Mouse (Mus musculus): ENCODE measurements around the gene Etfb. TPM values are rescaled to one million over a fixed set of nuclear protein-coding genes. Genes with fewer than 3 reads are reported as not detected.

Gene Etfb
- total and polyA plus RNA-seq, 3 experiments = 177 to 186 TPM; not detected in 1

DNA sequence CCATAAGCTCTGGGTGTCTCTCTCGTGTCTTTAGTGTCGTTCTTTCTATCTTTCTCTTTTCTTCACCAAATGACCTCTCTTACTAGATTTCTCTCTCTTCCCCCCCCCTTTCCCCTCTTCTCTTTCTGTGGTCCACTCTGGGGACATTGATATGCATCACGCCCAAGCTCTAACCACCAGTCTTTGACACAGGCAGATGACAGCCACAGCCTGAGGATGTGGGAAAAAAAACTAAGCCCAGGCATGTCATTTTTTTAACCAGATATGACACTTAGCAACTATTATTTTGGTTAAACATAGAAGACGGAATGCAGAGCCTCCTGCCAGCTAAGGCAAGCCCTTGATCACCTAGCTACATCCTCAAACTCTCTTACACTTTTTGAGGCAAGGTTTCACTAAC is 5.3 kb upstream of the Etfb start:
- H3K9me3 ChIP-seq (replicated peaks; ENCODE audit: insufficient read depth, low read length) = no peaks in the 10 kb centered on the region
- peaks cover 1% of the 10 kb centered on the region; the same call in 1 of the 2 replicates for H3K79me2 ChIP-seq (ENCODE audit: control insufficient read depth, insufficient read depth, low read length, poor library complexity)
- TF ChIP-seq ETS1 (IDR thresholded peaks at IDR 0.05; ENCODE audit: low read depth, low read length) (no peak), NELFE (IDR thresholded peaks at IDR 0.05; ENCODE audit: low read depth, low read length) (no peak), GATA1 (IDR thresholded peaks at IDR 0.05; ENCODE audit: low read depth, low read length) (no peak), UBTF (IDR thresholded peaks at IDR 0.05; ENCODE audit: borderline replicate concordance, insufficient read depth, low read depth, low read length) (no peak), SIN3A (IDR thresholded peaks at IDR 0.05; ENCODE audit: low read length) (no peak), CTCF (IDR thresholded peaks at IDR 0.05 in 2 of 3, conservative IDR thresholded peaks at IDR 0.05 in 1 of 3; ENCODE audit: control insufficient read depth in 1 of 3, insufficient read depth in 1 of 3, low read depth in 2 of 3, low read length in 3 of 3, poor library complexity in 1 of 3, severe bottlenecking in 1 of 3) (no peak)
- H3K4me3 ChIP-seq (ENCODE audit: control insufficient read depth in 1 of 2, insufficient read depth in 1 of 2, low read depth in 2 of 2, low read length in 2 of 2) = no peak overlapping the region
- H3K36me3 ChIP-seq (ENCODE audit: control insufficient read depth in 1 of 2, insufficient read depth in 2 of 2, low read length in 2 of 2) = peaks cover 0 to 2% of the 10 kb centered on the region in 2 experiments; a peak in 1 of 4 replicates
- H3K27ac ChIP-seq (ENCODE audit: control insufficient read depth, low read depth, low read length) = no peak overlapping the region
- H3K9ac ChIP-seq (ENCODE audit: control insufficient read depth, low read depth, low read length, poor library complexity, severe bottlenecking) = no peak overlapping the region
- peaks cover 0 to under 1% of the 10 kb centered on the region in 2 experiments; a peak in 2 of 4 replicates for H3K27me3 ChIP-seq (ENCODE audit: control insufficient read depth in 1 of 2, insufficient read depth in 2 of 2, low read length in 2 of 2)
- no peak for DNase-seq (ENCODE audit: low read depth, low spot score)
- H3K4me1 ChIP-seq (ENCODE audit: control insufficient read depth in 1 of 2, insufficient read depth in 2 of 2, low read length in 2 of 2) = peaks cover 0 to 8% of the 10 kb centered on the region in 2 experiments; a peak in 2 of 4 replicates

GRCm38 (mm10) chr7:43440482-43440881 is 3.4 kb upstream of the Etfb start, which contains the start of gene Cldnd2:
Gene Cldnd2, plus strand, starts transcription at chr7:43440782.
- Histone ChIP-seq H3K4me1 (ENCODE audit: control insufficient read depth in 1 of 2, insufficient read depth in 2 of 2, low read length in 2 of 2) (peaks cover 2 to 18% of the 10 kb centered on the region in 2 experiments; a peak in 2 of 4 replicates), H3K36me3 (ENCODE audit: control insufficient read depth in 1 of 2, insufficient read depth in 2 of 2, low read length in 2 of 2) (peaks cover 0 to 8% of the 10 kb centered on the region in 2 experiments; a peak in 2 of 4 replicates), H3K9ac (ENCODE audit: control insufficient read depth, low read depth, low read length, poor library complexity, severe bottlenecking) (no peak within 1 kb of the TSS), H3K79me2 (ENCODE audit: control insufficient read depth, insufficient read depth, low read length, poor library complexity) (peaks cover 14% of the 10 kb centered on the region), H3K4me3 (ENCODE audit: control insufficient read depth in 1 of 2, insufficient read depth in 1 of 2, low read depth in 2 of 2, low read length in 2 of 2) (no peak within 1 kb of the TSS), H3K27ac (ENCODE audit: control insufficient read depth, low read depth, low read length) (no peak within 1 kb of the TSS), H3K9me3 (replicated peaks; ENCODE audit: insufficient read depth, low read length) (no peaks in the 10 kb centered on the region), H3K27me3 (ENCODE audit: control insufficient read depth in 1 of 2, insufficient read depth in 2 of 2, low read length in 2 of 2) (no peaks in the 10 kb centered on the region)
- no peak for DNase-seq (ENCODE audit: low read depth, low spot score)
- TF ChIP-seq ZMIZ1 (IDR thresholded peaks at IDR 0.05; ENCODE audit: low read depth, low read length) (no peak), CHD2 (IDR thresholded peaks at IDR 0.05; ENCODE audit: low read length) (no peak), POLR2AphosphoS2 (IDR thresholded peaks at IDR 0.05; ENCODE audit: low read length) (no peak), BHLHE40 (IDR thresholded peaks at IDR 0.05; ENCODE audit: borderline replicate concordance, low read depth, low read length) (no peak), POLR2AphosphoS5 (IDR thresholded peaks at IDR 0.05; ENCODE audit: borderline replicate concordance, low read depth, low read length) (no peak), SMC3 (IDR thresholded peaks at IDR 0.05; ENCODE audit: low read depth, low read length) (no peak), UBTF (IDR thresholded peaks at IDR 0.05; ENCODE audit: borderline replicate concordance, insufficient read depth, low read depth, low read length) (no peak), CHD1 (IDR thresholded peaks at IDR 0.05; ENCODE audit: low read depth, low read length) (no peak), USF2 (IDR thresholded peaks at IDR 0.05; ENCODE audit: borderline replicate concordance in 1 of 2, insufficient read depth in 1 of 2, low read depth in 1 of 2, low read length in 2 of 2) (no peak), E2F4 (IDR thresholded peaks at IDR 0.05; ENCODE audit: borderline replicate concordance, low read depth, low read length) (no peak), NRF1 (IDR thresholded peaks at IDR 0.05; ENCODE audit: insufficient read depth, low read depth, low read length, poor library complexity, severe bottlenecking) (no peak), MEF2A (IDR thresholded peaks at IDR 0.05; ENCODE audit: extremely low read depth, insufficient replicate concordance, low read depth, low read length, poor library complexity, severe bottlenecking) (no peak), RAD21 (IDR thresholded peaks at IDR 0.05; ENCODE audit: low read depth, low read length) (no peak), ZKSCAN1 (IDR thresholded peaks at IDR 0.05; ENCODE audit: low read depth, low read length) (no peak), NELFE (IDR thresholded peaks at IDR 0.05; ENCODE audit: low read depth, low read length) (no peak), USF1 (IDR thresholded peaks at IDR 0.05; ENCODE audit: low read depth, low read length) (no peak), SIN3A (IDR thresholded peaks at IDR 0.05; ENCODE audit: low read length) (no peak), ELF1 (IDR thresholded peaks at IDR 0.05; ENCODE audit: low read depth, low read length) (no peak), KAT2A (conservative IDR thresholded peaks at IDR 0.05; ENCODE audit: low read depth, low read length) (no peak), MYB (IDR thresholded peaks at IDR 0.05; ENCODE audit: low read depth, low read length) (no peak)
